Mouse (Mus musculus) heart, embryonic 13.5 days (tissue): ENCODE measurements around the gene Pik3c2b. TPM values are rescaled to one million over a fixed set of nuclear protein-coding genes. Genes with fewer than 3 reads are reported as not detected.

Source experiments
- ATAC-seq: fragments of 200-750 bp; cut with Nextera tagmentation; 2 replicates; pipeline ENCODE4 v1.8.0; 2017; ENCODE audit warnings: moderate TSS enrichment; ENCODE audit not compliant: insufficient number of reproducible peaks, low FRiP score, low TSS enrichment; ENCODE audit errors: extremely low read depth
- H3K27ac ChIP-seq: fragments of 300-500 bp; sonication (generic); replicated peaks from 2 replicates; pipeline ENCODE4 v1.5.1; 2015; ENCODE audit warnings: moderate library complexity, mild to moderate bottlenecking, inconsistent platforms
- H3K27me3 ChIP-seq: fragments of 300-500 bp; sonication (generic); replicated peaks from 2 replicates; pipeline ENCODE4 v1.6.1; 2015; ENCODE audit warnings: mild to moderate bottlenecking, inconsistent platforms
- H3K36me3 ChIP-seq: fragments of 300-500 bp; sonication (generic); 2 replicates; pipeline ENCODE4 v1.6.1; 2015; ENCODE audit warnings: mild to moderate bottlenecking, inconsistent platforms
- H3K4me1 ChIP-seq: fragments of 300-500 bp; sonication (generic); 2 replicates; pipeline ENCODE4 v1.6.1; 2015; ENCODE audit warnings: inconsistent platforms
- H3K4me2 ChIP-seq: fragments of 300-500 bp; sonication (generic); 2 replicates; pipeline ENCODE4 v1.6.1; 2015; ENCODE audit warnings: inconsistent platforms, mild to moderate bottlenecking, moderate library complexity
- H3K4me3 ChIP-seq: fragments of 300-500 bp; sonication (generic); 2 replicates; pipeline ENCODE4 v1.5.1; 2015; ENCODE audit warnings: moderate library complexity, mild to moderate bottlenecking, inconsistent platforms
- H3K9ac ChIP-seq: fragments of 300-500 bp; sonication (generic); 2 replicates; pipeline ENCODE4 v1.6.1; 2015; ENCODE audit warnings: inconsistent platforms, mild to moderate bottlenecking, moderate library complexity
- H3K9me3 ChIP-seq: fragments of 300-500 bp; sonication (generic); 2 replicates; pipeline ENCODE4 v1.6.1; 2016; ENCODE audit warnings: inconsistent platforms
- WGBS: fragments of 180-500 bp; shearing (Covaris S2); methylation state at CpG from one replicate; pipeline ENCODE4 v1.1.7; 2015; ENCODE audit warnings: mixed read lengths; 5-methylcytosine and 5-hydroxymethylcytosine counted together
- polyA plus RNA-seq: library from polyadenylated mRNA; unstranded; fragments of >200 nt; fragmentation: Nextera tagmentation; extraction: Ambion mirVana; gene quantifications from 2 replicates; pipeline ENCODE4 v1.2.1, GENCODE M21; 2015

Gene Pik3c2b
- polyA plus RNA-seq, 1 experiment from 2014 or later, result 9.5 TPM

DNA sequence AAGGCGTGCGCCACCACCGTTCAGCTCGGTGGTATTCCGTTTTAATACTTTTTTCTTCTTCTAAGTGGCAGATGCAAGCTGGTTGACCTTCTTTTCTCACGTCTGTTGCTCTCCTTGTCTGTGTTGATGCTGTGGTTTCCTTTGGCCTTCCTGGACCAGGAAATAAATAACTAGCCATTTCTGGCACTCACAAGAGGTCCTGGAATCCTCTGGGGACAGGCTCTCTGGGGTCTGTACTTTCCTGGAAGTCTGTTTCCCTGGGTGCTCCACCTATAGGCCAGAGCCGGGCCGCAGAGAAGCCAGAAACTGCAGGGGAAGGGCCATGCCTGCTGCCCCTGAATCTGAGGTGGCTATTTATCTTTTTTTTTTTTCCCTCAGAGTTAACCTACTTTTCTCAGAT is 8.9 kb downstream of the Pik3c2b start:
- WGBS, result 67% methylated on average over 8 of the region's 8 CpGs
- Histone ChIP-seq H3K9me3 (no peaks in the 10 kb centered on the region), H3K4me1 (peaks cover 62% of the 10 kb centered on the region), H3K4me3 (no peak overlapping the region), H3K4me2 (no peak overlapping the region), H3K36me3 (no peaks in the 10 kb centered on the region), H3K9ac (no peak overlapping the region), H3K27ac (no peak overlapping the region), H3K27me3 (no peaks in the 10 kb centered on the region)
- ATAC-seq, result no peak

DNA sequence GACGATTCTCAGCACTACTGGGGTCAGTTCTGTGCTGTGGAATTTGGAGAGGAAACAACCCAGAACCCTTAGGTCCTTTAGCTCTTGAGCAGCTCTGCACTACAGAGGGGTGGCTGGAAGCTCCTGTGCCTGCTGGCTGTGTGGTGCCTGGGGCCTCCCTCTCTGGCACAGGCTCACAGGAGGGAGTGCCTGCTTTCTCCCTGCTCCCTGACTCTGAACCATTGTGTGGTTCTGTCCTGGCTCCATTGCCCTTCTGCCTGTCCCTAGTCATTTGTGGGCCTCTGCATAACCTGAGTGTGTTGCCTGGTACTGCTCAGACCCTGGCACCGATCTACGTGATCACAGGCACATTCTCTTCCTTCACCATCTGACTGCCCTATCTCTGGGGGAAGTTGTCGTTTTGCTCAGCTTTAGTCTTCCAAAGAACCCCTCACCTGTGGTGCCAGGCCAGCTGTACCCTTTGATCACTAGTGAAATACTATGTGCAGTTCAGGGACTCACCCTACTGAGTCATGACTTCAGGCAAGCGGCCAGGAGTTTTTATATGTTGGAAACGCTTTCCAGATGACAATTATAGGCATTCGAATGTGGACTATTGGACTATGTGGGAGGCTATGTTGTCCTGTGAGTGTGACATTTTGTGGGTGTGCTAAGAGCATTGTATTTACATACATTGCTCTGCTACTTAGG is 12.0 kb downstream of the Pik3c2b start:
- ATAC-seq, result no peak
- H3K27me3 ChIP-seq, result no peaks in the 10 kb centered on the region
- WGBS, result 53% methylated on average over 7 of the region's 7 CpGs
- peaks cover 56% of the 10 kb centered on the region for H3K4me1 ChIP-seq
- H3K27ac ChIP-seq, result peak overlapping the region; percentile 49
- no peak overlapping the region for H3K4me3 ChIP-seq
- H3K4me2 ChIP-seq, result no peak overlapping the region
- H3K9me3 ChIP-seq, result no peaks in the 10 kb centered on the region
- peaks cover 10% of the 10 kb centered on the region; the same call in 1 of the 2 replicates for H3K36me3 ChIP-seq
- H3K9ac ChIP-seq, result peak overlapping the region; percentile 38

DNA sequence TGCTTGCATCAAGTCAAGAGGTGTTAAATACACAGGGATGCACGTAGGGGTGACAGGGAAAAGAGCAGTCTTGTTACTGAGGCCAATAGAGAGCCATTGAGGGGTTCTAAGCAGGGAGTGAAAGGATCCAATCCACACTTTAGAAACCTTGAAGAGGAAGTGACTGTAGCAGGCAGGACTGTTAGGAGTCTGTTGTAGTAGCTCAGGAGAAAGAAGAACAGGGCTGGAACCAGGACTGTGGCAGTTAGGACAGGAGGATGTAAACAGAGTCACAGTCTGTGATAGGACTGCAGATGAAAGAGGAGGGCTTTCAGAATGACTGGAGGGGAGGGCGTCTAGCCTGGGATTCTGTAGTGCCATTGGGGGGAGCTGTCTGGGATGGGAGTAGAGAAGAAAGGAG is 14.1 kb downstream of the Pik3c2b start:
- H3K4me1 ChIP-seq, result peaks cover 43% of the 10 kb centered on the region
- WGBS, result 31% methylated on average over 2 of the region's 2 CpGs
- peaks cover 30% of the 10 kb centered on the region for H3K36me3 ChIP-seq
- H3K9ac ChIP-seq, result no peak overlapping the region
- ATAC-seq, result no peak
- H3K27ac ChIP-seq, result 0 out of 2 replicates have a peak overlapping the region, but pooled peaks have one; percentile 59
- no peak overlapping the region for H3K4me2 ChIP-seq
- 0 out of 2 replicates have a peak, but pooled peaks cover 5% of the 10 kb centered on the region for H3K9me3 ChIP-seq
- H3K4me3 ChIP-seq, result no peak overlapping the region
- no peaks in the 10 kb centered on the region for H3K27me3 ChIP-seq

DNA sequence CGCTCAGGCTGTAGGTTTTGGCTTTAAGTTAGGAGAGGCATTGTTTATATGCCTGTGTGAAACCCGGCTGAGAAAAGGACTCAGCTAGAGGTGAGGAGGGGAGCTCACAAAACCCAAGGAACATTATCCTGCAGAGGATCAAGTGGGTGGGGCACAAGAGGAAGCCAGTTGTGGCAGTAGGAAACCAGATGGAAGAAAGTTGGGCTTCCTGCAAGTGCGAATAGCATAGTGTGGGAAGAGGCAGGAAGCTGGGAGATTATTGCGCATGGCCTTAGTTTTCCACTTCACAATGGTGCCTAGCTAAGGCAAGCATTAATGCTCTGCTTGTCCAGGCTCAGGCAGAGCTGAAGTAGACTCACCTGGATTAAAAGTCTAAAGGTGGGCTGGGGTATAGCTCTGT is 15.2 kb downstream of the Pik3c2b start:
- Histone ChIP-seq H3K4me3 (no peak overlapping the region), H3K4me2 (no peak overlapping the region), H3K36me3 (peaks cover 32% of the 10 kb centered on the region)

DNA sequence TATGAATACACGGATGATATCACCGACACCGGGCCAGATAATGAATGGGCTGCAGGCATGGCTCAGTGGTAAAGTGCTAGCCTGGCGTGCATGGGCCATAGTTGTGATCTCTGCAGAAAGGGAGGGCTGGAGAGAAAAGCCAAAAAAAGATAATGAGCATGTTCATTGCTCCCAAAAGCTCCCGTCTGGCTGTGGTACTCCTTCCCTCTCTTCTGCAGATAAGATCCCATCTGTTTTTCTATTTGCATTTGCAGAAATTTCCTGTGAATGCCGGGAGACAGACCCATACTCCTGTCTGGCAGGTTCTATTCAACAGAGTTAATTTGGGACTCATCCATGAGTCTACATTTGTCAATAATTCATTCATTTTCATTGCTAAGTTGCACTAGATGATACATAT is 17.7 kb downstream of the Pik3c2b start:
- Histone ChIP-seq H3K27me3 (no peaks in the 10 kb centered on the region), H3K4me3 (no peak overlapping the region), H3K27ac (no peak overlapping the region), H3K36me3 (peaks cover 47% of the 10 kb centered on the region), H3K9me3 (0 out of 2 replicates have a peak, but pooled peaks cover 5% of the 10 kb centered on the region), H3K4me2 (no peak overlapping the region), H3K4me1 (peaks cover 47% of the 10 kb centered on the region), H3K9ac (no peak overlapping the region)
- ATAC-seq, result no peak
- 76% methylated on average over 6 of the region's 6 CpGs for WGBS

More for the DNA sequence above, 15.2 kb downstream of the Pik3c2b start:
- no peak for ATAC-seq
- 41% methylated on average over 4 of the region's 4 CpGs for WGBS
- Histone ChIP-seq H3K27me3 (no peaks in the 10 kb centered on the region), H3K9me3 (0 out of 2 replicates have a peak, but pooled peaks cover 5% of the 10 kb centered on the region), H3K27ac (peak overlapping the region; percentile 59), H3K4me1 (peaks cover 39% of the 10 kb centered on the region), H3K9ac (no peak overlapping the region)

DNA sequence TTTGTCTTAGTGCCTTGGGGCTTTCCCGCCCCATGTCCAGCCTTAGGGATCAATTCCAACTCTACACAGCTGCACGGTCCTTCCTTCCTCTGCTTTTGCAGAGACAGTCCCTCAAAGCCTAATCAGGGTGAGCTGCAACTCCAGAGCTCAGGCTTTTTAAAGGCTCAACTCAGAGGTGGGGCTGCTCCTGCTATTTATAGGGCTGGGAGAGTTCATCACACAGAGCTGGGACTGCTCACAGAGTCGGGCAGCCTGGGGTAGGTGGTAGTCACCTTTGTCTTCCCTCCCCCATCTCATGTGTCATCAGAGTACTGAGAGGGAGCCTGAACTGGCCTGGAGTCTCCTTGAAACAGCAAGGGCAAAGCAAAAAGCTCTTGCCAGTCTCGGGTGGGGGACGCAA is 22.8 kb downstream of the Pik3c2b start:
- 0 out of 2 replicates have a peak, but pooled peaks cover 5% of the 10 kb centered on the region for H3K9me3 ChIP-seq
- peak overlapping the region; percentile 67 for H3K4me2 ChIP-seq
- H3K9ac ChIP-seq, result peak overlapping the region; percentile 80
- ATAC-seq, result peak; percentile 65; the same call in 1 of the 2 replicates
- peak overlapping the region; percentile 97 for H3K27ac ChIP-seq
- H3K27me3 ChIP-seq, result no peaks in the 10 kb centered on the region
- 18% methylated on average over 5 of the region's 5 CpGs for WGBS
- peaks cover 76% of the 10 kb centered on the region for H3K4me1 ChIP-seq
- H3K4me3 ChIP-seq, result peak overlapping the region; percentile 41
- H3K36me3 ChIP-seq, result peaks cover 30% of the 10 kb centered on the region

DNA sequence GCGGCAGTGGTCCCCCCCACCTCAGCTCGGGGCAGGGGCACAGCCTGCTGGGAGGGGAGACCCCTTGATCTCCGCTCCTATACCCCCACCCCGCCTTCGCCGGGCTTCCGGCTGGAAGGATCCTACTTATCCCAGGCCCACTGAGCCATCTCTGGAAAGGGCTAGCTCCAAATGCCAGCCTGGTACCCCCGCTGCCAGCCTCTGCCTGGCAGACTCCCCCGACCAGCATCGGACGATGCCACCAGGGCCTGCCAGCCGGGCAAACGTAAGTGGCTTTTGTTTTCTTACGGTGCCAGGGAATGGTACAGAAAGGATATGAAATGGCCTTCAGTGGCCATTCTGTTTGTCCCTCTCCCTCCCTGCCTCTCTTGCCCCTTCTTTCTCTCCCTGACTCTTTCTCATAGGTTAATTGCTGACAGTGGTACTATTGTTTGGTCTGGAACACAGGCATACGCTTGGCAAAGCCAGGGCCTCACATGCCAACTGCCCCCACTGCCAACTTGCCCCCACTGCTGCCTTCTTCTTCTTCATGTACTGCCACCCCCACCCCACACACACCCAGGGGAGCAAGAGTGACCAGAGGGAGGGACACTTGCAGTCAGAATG is 23.3 kb downstream of the Pik3c2b start:
- Histone ChIP-seq H3K9ac (peak overlapping the region; percentile 80), H3K4me3 (peak overlapping the region; percentile 41), H3K27ac (peak overlapping the region; percentile 97), H3K4me2 (peak overlapping the region; percentile 67), H3K36me3 (peaks cover 25% of the 10 kb centered on the region), H3K9me3 (0 out of 2 replicates have a peak, but pooled peaks cover 3% of the 10 kb centered on the region), H3K27me3 (no peaks in the 10 kb centered on the region), H3K4me1 (peaks cover 81% of the 10 kb centered on the region)
- WGBS, result 76% methylated on average over 15 of the region's 15 CpGs
- no peak for ATAC-seq

DNA sequence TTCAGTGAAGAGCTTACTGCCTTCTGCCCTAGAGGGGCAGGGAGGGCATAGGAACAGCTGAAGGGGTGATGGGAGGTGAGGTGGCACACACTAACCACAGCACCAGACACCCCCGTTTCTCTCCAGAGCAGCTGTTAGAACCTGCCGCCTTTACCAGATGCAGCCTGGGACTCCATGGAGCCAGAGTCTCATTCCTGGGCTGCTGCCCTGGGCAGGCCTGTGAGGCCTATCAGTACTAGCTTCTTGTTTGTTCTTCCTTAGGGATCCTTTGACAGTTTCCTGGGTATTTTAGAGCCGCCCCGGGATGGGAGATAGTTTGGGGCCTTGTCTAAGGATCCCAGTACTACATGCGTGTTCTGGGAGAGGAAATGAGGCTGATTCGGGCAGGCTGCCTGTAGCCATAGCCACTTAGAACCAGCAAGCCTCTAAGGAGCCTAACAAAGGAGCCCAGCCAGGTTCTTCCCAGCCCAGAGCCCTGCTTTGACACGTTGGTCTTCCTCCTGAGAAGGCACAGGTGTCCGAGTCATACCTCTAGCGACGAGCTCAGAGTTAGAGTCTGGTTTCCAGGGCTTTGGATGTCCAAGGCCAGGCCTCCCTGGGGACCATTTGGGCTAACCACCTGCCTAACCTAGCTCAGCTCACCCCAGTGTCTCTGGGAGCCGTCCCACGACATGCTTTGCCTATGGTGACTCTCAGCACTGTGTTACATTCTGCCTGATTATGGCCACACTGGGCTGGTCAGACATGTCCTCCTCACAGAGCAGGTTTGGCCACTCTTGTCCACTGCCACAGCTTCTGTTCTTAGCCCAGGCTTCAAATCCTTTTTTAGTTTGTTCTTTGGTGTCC is 24.0 kb downstream of the Pik3c2b start:
- Histone ChIP-seq H3K4me1 (peaks cover 87% of the 10 kb centered on the region), H3K27ac (peak overlapping the region; percentile 97), H3K9me3 (no peaks in the 10 kb centered on the region), H3K4me3 (peak overlapping the region; percentile 41), H3K9ac (peak overlapping the region; percentile 80), H3K27me3 (no peaks in the 10 kb centered on the region), H3K4me2 (peak overlapping the region; percentile 67), H3K36me3 (peaks cover 22% of the 10 kb centered on the region)
- ATAC-seq, result no peak
- 53% methylated on average over 12 of the region's 12 CpGs for WGBS

DNA sequence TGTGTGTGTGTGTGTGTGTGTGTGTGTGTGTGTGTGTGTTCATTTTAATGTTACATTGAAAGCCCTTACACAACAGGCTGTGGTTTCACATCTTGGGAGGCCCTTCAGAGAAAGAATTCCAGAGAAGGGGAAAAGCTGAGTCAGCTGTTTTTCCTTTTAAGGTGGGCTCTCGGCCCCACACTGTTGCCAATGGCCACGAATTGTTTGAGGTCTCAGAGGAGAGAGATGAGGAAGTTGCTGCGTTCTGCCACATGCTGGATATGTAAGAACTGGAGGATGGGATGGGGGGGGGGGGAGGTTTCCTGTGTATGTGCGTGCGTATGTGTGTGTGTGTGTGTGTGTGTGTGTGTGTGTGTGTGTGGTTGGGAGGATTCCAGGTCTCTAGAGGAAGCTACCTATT is 24.7 kb downstream of the Pik3c2b start:
- Histone ChIP-seq H3K9ac (peak overlapping the region; percentile 80), H3K36me3 (peaks cover 25% of the 10 kb centered on the region)

DNA sequence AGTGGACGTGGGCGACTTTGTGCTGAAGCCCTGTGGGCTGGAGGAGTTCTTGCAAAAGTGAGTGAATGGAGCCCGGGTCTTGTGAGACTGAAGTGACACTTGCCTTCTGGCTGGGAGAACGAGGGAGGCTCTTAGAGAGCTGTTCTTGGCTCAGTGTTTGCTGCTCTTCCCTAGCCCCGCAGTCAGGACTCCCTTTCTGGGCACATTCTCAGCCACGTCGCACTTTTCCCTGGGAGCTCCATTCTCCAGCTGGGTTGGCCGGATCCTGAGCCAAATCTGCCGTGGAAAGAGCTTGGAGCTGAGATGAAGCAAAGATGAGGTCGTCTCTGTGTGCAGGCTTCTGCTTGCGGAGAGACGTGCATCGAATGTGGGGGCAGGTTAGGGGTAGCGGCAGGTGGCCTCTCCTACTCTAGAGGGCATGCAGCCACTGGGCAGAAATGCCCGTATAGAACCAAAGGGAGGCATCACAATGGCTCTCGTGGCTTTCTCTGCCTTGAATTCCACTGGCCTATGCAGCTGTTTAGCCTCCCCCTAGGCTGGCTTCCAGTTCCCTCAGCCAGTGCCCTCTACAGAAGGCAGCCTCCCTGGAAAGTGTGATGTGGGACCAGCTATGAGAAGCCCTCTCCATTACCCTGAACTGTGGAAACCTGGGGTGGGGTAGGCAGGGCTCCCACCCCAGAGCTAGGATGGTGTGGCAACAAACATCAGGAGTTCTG is 26.4 kb downstream of the Pik3c2b start:
- Histone ChIP-seq H3K9ac (peak overlapping the region; percentile 56), H3K4me2 (no peak overlapping the region), H3K9me3 (no peaks in the 10 kb centered on the region), H3K4me3 (no peak overlapping the region), H3K27ac (peak overlapping the region; percentile 83), H3K36me3 (peaks cover 29% of the 10 kb centered on the region), H3K4me1 (peaks cover 92% of the 10 kb centered on the region), H3K27me3 (no peaks in the 10 kb centered on the region)
- ATAC-seq, result no peak
- 57% methylated on average over 16 of the region's 16 CpGs for WGBS

More for the DNA sequence above, 24.7 kb downstream of the Pik3c2b start:
- Histone ChIP-seq H3K4me1 (peaks cover 89% of the 10 kb centered on the region), H3K27me3 (no peaks in the 10 kb centered on the region), H3K9me3 (no peaks in the 10 kb centered on the region), H3K4me2 (peak overlapping the region; percentile 67), H3K4me3 (no peak overlapping the region), H3K27ac (peak overlapping the region; percentile 97)
- WGBS, result 34% methylated on average over 4 of the region's 5 CpGs
- ATAC-seq, result no peak
